Mouse (Mus musculus) urinary bladder, postnatal 10 days (tissue): Measurements from ENCODE around the gene Gm11042.

Source experiments
- DNase-seq: peaks from one replicate; pipeline ENCODE4 v3.0.0; 2022; ENCODE audit warnings: low spot score

The Gm11042 gene

DNA sequence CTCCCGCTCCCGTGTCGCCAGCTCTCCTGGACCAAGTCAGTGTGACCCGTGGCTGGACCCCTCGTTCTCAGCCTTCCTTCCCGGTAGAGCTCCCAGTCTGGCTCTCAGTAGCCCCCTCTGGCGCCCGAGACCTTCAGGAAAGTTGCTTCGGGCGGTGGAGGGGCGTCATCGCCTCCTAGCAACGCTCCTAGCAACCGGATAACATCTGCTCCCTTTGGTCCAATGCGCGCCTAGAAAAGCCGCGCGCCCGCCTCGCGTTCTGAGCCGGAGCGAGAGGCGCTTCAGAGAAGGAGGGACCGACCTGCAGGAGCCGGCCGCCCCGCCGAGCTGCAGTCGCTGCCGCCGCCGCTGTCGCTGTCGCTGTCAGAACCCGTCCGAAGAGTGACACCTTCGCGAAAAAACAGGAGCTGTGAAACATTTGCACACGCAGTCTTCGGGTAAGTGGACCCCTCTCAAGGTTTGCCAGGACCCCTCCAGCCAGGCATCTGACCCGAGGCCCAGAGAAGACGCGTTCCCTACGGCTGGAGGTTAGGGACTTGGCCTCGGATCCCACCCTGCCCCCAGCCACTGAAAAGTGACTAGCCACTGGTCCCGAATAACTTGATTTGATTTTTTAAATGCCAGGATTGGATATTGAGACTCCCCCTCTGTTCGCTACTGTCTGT, 32.0 kb downstream of the Gm11042 start:
- peak; percentile 32 for DNase-seq

DNA sequence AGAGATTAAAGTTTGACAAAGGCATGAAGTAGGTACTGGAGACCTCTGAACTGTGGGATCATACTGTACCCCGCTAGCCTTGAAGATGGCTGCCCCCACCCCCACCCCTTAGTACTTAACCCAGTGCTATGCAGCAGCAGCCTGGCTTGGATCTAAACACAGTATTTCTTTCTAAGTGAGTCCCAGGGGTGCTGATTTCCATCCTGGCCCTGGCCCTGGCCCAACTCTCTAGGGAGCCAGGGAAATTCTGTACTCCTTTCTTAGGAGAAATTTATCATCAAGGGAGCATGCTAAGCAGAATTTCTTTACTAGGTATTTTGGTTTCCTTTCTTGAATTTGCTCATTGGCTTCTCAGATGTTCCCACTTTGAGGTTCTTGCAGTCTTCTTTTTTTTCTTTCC, 33.3 kb downstream of the Gm11042 start:
- DNase-seq, result no peak

DNA sequence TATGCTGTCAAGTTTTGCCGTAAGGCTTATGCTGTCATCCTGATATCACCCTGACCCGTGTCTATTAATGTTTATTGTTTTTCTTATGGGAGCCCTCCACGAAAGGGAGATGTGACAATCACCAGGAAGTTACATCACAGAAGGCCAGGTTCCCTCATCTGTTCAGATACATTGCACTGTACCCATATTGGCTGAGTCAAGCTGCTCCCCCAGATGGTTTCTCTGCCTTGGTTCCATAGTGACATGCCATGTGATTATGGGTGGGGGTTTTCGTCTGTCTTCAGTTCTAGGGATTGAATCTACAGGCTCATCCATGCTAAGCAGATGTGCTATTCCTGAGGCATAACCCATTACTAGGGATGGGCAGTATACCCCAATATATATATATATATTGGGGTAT, 34.8 kb downstream of the Gm11042 start:
- DNase-seq, result no peak

DNA sequence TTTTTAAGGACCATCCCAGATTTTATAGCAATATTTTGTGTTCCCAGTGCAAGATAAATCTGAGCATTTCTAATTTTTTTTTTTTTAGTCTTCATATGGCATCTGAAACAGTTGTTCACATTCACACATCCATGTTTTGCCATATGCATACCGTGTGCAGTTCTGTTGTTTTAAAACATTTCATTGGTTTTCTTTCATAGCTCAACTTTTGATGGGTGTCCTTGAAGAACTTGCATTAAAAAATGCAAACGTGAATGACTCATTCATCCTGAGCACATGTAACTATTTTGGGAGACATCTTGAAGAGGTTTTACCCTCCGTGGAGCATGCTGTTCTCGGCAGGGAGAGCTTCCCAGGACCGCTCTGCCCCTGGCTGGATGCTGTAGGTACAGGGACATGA, 38.9 kb downstream of the Gm11042 start:
- DNase-seq, result no peak

DNA sequence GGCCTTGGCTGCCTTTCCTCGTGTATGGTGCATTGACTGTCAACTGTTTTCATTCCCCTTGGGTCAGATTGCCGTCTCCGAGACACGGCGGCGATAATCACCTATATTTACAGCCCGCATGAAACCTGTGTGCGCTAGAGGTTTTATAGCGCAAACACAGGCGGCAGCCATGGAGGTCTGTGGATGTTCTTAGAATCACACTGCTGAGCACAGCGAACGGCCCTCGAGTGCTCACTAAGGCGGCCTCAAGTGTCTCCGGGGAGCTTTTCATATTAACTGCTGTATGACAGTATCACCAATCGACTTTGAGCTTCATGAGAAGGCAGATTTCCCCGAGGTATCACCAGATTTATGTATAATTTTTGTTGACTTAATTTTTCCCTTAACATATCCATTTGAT, 43.6 kb downstream of the Gm11042 start:
- DNase-seq, result no peak

DNA sequence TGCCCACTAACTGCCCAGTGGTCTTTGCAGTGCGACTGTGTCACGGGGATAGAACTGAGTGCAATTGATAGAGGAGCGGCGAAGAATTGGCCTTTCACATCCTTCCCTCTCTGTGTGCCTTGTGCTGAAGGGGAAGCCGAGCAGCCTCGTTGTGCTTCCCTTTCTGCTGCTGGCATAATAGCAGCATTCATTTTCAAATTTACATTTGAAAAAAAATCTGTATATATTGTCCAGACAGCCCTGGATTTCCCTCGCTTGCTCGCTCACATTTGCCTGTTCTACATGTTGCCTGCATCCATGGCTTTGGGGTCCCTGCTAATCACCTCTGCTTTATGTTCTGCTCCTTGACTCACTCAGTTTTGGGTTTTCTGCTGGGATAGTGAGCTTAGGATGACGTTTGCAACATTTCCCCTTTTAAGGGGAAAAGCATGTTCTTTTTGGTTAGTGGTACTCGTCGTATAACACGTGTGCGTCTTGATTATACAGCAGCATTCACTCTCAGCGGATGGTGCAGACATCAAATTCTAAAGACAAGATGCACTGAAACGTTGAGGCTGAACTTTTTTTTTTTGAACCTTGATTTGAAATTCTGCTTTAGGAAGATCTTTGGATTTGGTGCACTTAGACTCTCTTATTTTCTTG, 47.4 kb downstream of the Gm11042 start:
- no peak for DNase-seq

DNA sequence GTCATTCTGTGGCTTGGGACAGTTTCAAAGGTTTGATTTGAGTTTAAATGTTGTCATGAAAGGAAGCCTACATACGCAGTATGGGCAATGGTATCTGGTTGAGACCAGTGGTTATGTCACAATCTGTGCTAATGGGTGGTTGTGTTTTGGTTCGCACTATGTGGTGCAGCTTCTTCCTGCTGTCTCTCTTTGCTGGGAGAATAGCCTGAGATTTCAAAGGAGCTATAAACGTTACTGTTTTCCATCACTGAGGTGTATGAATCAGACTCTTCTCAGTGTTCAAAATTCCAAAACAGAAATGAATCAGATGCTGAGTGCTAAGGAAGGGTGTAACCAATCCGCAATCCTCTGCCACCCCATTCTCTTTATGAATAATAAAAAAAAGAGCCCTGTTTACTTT, 49.1 kb downstream of the Gm11042 start:
- no peak for DNase-seq
